Mouse (Mus musculus) T-helper 2 cell (primary cell): Measurements from ENCODE around the gene Tph2.
"Not testable (repeated sequence)": the region's sequence is repeated elsewhere in the genome, so short reads cannot be mapped to it uniquely, and the experiment has no call there.

ENCODE experiments used
- in situ Hi-C: fragments of 300-600 bp; cut with MboI, MseI; formaldehyde crosslinking; loops from one replicate; pipeline ENCODE4 v1.15.1; 2025; ENCODE audit warnings: high pct_unique_total_duplicates

The Tph2 gene

GRCm38 (mm10) chr10:115184697-115185096, at the start of gene Tph2:
Gene Tph2 (minus strand): TSS chr10:115185022.
- in situ Hi-C loops, result no loop called here

DNA sequence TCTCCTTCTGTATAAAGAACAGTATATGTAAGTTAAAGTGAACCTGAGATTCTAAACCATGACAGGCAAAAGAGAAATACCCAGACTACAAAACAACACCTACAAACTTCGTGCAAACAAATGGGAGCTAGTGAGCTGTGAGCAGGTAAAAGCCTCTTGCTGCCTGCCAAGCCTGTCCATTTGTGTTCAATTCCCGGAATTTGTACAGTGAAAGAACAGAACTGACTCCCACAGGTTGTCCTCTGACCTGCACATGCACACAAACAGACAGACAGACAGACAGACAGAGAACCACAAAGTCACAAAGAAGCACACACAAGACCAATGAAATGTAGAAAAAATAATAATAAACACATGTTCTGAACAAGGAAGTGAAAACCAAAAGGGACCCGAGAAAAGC, 49.0 kb upstream of the Tph2 start:
- in situ Hi-C loops, result no loop called here

DNA sequence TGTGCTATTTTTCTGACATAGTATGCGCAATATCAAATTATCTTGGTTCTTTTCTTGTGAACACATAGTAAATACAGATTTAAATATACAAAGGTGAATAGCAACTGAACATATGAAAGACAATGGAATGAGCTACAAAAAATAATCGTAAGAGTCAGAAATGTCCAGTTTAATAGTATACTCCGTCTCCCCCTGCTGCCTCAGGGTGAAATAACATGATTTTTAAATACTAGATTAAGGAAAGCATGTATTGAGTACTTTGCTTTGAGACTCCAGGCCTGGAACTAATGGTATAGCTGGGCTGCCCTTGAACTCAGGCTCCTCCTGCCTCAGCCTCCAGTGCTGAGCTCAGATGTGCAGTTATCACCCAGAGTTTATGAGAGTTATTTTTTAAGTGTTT, 47.7 kb upstream of the Tph2 start:
- in situ Hi-C loops, result no loop called here

DNA sequence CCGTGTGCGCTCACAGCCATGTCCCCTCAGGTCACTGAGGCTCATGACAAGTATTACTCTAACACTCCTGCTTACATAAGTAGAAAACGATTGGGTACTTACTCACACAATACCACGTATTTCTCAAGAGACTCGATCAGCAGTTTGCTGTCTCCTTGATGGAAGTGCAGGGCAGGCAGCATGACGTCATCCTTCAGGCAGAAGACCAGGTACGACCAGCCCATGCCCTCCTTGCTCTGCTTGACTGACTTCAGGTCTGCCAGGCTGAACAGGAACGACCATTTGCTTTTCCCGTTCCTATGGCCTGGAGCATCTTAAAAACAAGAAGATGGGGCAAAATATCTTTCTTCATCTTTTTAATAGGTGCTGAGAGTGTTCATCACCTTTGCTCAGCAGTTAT, 44.2 kb upstream of the Tph2 start:
- in situ Hi-C loops, result loop anchor here (5.0 kb wide), 1 partner anchor 83 kb away; no protein-coding TSS in a partner anchor

DNA sequence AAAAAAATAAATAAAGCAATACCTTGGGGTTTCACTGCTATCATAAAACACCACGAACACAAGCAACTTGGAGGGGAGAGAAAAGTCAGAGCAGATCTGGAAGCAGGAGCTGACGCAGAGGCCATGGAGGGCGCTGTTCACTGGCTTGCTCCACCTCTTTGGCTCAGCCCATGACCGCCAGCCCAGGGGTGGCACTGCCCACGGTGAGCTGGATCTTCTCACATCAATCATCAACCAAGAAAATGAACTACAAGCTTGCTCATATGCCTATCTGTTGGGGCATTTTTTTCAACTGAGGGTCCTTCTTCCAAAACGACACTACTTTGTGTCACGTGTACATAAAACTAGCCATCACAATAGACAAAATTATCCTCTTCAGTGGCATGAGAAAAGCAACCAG, 41.8 kb upstream of the Tph2 start:
- in situ Hi-C loops, result loop anchor here (5.0 kb wide), 1 partner anchor 86 kb away; no protein-coding TSS in a partner anchor

GRCm38 (mm10) chr10:115223845-115224244, 39.0 kb upstream of the Tph2 start:
- in situ Hi-C loops, result no loop called here

GRCm38 (mm10) chr10:115212916-115213580, 28.2 kb upstream of the Tph2 start:
- in situ Hi-C loops, result no loop called here

DNA sequence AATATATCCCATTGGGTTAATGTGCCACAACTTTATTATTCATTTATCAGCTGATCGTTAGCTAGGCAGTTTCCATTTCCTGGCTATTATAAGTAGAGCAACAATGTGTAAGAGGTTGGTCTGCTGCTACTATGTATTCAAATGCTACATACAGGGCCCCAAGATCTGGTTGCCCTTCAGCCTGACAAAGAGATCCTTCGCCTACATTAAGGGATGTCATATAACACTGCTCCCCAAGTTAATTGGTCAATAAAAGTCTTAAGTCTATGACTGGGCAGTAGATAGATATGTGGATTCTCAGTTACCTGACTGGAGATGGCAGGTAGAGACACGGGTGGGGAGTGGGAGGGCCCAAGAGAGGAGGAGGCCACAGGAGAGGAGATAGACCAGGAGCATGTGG, 21.0 kb upstream of the Tph2 start:
- in situ Hi-C loops, result no loop called here

DNA sequence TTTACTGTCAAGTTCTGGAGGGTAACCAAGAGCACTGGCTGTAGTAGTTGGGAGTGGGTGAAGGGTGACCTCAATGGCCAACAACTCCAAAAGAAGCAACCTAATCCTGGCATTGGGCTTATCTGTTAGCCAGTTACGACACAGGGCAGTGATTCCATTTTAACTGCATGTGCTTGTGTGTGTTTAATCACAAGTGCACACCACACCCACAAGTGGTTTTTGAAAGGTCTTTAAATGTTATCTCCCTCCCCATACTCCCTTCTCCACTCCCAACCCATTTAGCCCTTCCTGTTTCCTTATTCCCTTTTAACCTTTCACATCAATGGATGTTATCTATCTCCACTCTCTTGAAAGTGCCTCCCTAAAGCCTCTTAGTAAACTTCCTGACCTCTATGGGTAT, 20.5 kb upstream of the Tph2 start:
- in situ Hi-C loops, result no loop called here

- in situ Hi-C loops, result no loop called here
Measured at GRCm38 (mm10) chr10:115191214-115191613, 6.4 kb upstream of the Tph2 start.

- in situ Hi-C loops, result no loop called here
Measured at GRCm38 (mm10) chr10:115187390-115187789, 2.6 kb upstream of the Tph2 start.

GRCm38 (mm10) chr10:115181034-115181433, 3.8 kb downstream of the Tph2 start:
- in situ Hi-C loops, result no loop called here

- in situ Hi-C loops, result not testable (repeated sequence)
Measured at GRCm38 (mm10) chr10:115178019-115178418, 6.8 kb downstream of the Tph2 start.

- in situ Hi-C loops, result no loop called here
Measured at GRCm38 (mm10) chr10:115175591-115175991, 9.2 kb downstream of the Tph2 start.

GRCm38 (mm10) chr10:115173336-115173735, 11.5 kb downstream of the Tph2 start:
- in situ Hi-C loops, result loop anchor here (5.0 kb wide), 1 partner anchor 119 kb away; no protein-coding TSS in a partner anchor

DNA sequence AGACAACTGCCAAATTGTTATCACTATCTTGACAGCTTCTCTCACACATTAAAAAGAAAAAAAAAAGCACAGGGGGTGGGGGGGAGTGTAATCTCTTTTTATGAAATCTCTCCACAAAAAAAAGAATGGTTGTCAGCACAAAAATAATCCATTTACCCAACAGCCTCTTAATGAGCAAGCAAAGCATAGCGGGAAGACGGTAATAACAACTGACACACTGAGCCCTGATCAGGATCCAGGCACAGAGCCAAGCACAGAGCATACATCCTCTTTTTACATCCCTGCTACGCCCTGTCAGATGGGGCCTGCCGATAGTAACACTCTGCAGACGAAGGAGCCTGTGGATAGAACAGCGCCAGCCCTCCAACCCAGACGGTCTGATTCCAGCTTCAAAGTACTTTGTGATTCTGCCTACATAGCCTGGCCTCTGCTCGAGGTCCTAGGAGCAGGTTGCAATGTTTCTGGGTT, 13.4 kb downstream of the Tph2 start:
- in situ Hi-C loops, result loop anchor here (5.0 kb wide), 1 partner anchor 121 kb away; no protein-coding TSS in a partner anchor

DNA sequence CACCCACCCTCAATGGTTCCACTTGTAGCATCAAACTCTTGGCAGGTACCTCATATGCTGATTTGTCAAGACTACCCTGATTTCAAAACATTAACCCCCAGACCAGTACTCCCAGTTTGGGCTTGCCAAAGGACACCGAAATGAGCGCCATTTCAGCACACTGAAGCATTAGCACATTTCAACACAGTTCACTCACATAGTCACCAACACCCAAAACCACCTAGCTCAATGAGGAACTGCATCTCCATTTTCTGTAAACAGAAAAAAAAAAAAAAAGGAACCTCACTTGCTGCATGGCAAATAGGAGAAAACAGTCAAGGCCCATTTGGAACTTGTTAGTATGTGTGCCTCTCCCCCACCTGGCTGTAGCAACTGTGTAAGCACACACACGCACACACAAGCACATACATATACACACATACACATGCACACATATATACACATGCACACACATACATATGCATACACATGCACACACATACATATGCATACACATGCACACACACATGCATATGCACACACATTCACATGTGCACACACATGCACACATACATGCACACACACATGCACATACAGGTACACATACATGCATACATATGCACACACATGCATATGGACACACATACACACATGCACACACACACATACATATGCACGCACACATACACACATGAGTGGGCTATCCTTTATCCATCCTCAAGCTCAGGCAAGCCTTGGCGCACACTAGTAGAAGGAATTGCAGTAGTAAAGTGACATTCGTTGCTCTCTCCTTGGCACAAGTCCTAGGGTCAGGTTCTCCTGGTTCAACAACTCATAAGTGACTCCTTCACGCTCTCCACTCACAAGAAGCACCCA, 14.1 kb downstream of the Tph2 start:
- in situ Hi-C loops, result loop anchor here (5.0 kb wide), 1 partner anchor 122 kb away; no protein-coding TSS in a partner anchor

GRCm38 (mm10) chr10:115169410-115169809, 15.4 kb downstream of the Tph2 start:
- in situ Hi-C loops, result no loop called here

DNA sequence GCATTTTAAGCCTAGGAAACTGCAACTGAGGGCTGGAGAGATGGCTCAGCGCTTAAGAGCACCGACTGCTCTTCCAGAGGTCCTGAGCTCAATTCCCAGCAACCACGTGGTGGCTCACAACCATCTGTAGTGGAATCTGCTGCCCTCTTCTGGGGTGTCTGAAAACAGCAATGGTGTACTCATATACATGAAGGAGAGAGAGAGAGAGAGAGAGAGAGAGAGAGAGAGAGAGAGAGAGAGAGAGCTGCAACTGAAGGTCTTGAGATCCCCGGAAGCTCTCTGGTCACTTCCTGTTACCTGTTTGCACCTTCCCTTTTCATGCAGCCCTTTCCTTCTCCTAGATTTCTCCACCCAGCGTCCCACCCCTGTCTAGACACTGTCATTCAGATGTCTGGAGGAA, 24.5 kb downstream of the Tph2 start:
- in situ Hi-C loops, result no loop called here

DNA sequence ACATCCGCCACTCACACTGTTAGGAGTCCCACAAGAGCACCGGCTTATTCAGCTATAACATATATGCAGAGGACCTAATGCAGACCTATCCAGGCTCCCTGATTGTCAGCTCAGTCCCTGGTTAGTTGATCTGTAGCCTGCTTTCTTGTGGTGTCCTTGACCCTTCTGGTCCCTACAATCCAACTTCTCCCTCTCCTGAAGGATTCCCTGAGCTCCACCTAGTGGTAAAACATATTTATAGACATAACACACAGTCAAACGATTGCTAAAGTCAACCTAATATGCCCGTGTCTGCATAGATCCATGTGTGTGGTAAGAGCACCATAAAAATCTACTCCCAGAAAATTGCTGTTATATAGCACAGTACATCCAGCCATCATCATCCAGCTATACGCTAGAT, 37.5 kb downstream of the Tph2 start:
- in situ Hi-C loops, result no loop called here

GRCm38 (mm10) chr10:115146257-115146898, 38.4 kb downstream of the Tph2 start:
- in situ Hi-C loops, result no loop called here

DNA sequence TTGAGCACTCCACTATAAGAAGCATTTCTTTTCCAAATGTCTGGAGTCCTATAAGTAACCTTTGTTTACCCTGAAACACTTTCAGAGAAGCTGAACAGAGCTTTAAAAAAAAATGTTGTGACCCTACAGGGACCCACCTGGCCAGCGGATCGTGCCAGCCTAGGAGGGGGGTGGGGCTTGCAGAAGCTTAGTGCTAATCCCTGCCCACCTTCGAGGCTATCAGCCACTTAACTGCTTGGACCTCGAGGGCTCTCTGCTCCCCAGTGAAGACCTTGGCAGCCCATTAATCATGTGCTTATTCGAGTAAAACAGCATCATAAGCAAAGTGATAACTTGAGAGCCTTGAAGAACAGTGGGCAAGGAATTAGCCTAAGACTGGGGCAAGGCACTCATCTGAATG, 40.3 kb downstream of the Tph2 start:
- in situ Hi-C loops, result no loop called here
